Mouse (Mus musculus) brain, adult 2 months (tissue): ENCODE measurements around the gene Mgarp.

Source experiments
- DNase-seq: peaks from one replicate; pipeline ENCODE4 v3.0.0; 2011; ENCODE audit warnings: low read depth, low spot score

Mgarp gene

GRCm38 (mm10) chr3:51340552-51341267 is 55.8 kb downstream of the Mgarp start, which contains the start of gene Elf2:
TSS of gene Elf2 (minus strand) at chr3:51340663.
- peak; percentile 93 for DNase-seq

- DNase-seq = peak; percentile 60
These were observed 56.6 kb downstream of the Mgarp start for GRCm38 (mm10) chr3:51339734-51340551.

GRCm38 (mm10) chr3:51339378-51339733 is 57.2 kb downstream of the Mgarp start:
- no peak for DNase-seq
